Mouse (Mus musculus) midbrain, embryonic 11.5 days (tissue): ENCODE measurements around the gene 4930544D05Rik. TPM values are rescaled to one million over a fixed set of nuclear protein-coding genes. Genes with fewer than 3 reads are reported as not detected.

ENCODE experiments used
- ATAC-seq: fragments of 200-750 bp; cut with Nextera tagmentation; 2 replicates; pipeline ENCODE4 v1.8.0; 2017; ENCODE audit warnings: moderate TSS enrichment, moderate library complexity; ENCODE audit not compliant: low FRiP score
- DNase-seq: peaks from one replicate; pipeline ENCODE4 v3.0.0; 2015; ENCODE audit warnings: low spot score; ENCODE audit errors: missing footprints
- H3K27ac ChIP-seq: fragments of 300-500 bp; sonication (generic); 2 replicates; pipeline ENCODE4 v1.5.1; 2014; ENCODE audit warnings: low read depth, low read length
- H3K27me3 ChIP-seq: fragments of 300-500 bp; sonication (generic); 2 replicates; pipeline ENCODE4 v1.6.1; 2014; ENCODE audit warnings: mild to moderate bottlenecking, low read length, moderate library complexity, mixed read lengths; ENCODE audit not compliant: control insufficient read depth, insufficient read depth
- H3K36me3 ChIP-seq: fragments of 300-500 bp; sonication (generic); 2 replicates; pipeline ENCODE4 v1.6.1; 2014; ENCODE audit warnings: mild to moderate bottlenecking, low read length, moderate library complexity, mixed read lengths; ENCODE audit not compliant: control insufficient read depth, insufficient read depth
- H3K4me1 ChIP-seq: fragments of 300-500 bp; sonication (generic); 2 replicates; pipeline ENCODE4 v1.6.1; 2014; ENCODE audit warnings: low read length; ENCODE audit not compliant: control insufficient read depth, insufficient read depth
- H3K4me2 ChIP-seq: fragments of 300-500 bp; sonication (generic); 2 replicates; pipeline ENCODE4 v1.6.1; 2014; ENCODE audit warnings: mild to moderate bottlenecking, moderate library complexity
- H3K4me3 ChIP-seq: fragments of 300-500 bp; sonication (generic); 2 replicates; pipeline ENCODE4 v1.5.1; 2014; ENCODE audit warnings: low read depth, low read length
- H3K9ac ChIP-seq: fragments of 300-500 bp; sonication (generic); 2 replicates; pipeline ENCODE4 v1.6.1; 2014; ENCODE audit warnings: low read length
- H3K9me3 ChIP-seq: fragments of 300-500 bp; sonication (generic); 2 replicates; pipeline ENCODE4 v1.6.1; 2016; ENCODE audit warnings: low read length; ENCODE audit not compliant: control insufficient read depth
- WGBS: fragments of 180-500 bp; shearing (Covaris S2); extraction: QIAGEN DNeasy Blood & Tissue Kit; methylation state at CpG from one replicate; pipeline ENCODE4 v1.1.7; 2014; 5-methylcytosine and 5-hydroxymethylcytosine counted together
- polyA plus RNA-seq: library from polyadenylated mRNA; unstranded; fragments of >200 nt; fragmentation: Nextera tagmentation; extraction: Ambion mirVana; gene quantifications from 2 replicates; pipeline ENCODE4 v1.2.1, GENCODE M21; 2014

4930544D05Rik gene
- polyA plus RNA-seq, 1 experiment from 2014 or later, result not detected

- ATAC-seq (no peak), DNase-seq (peak; percentile 31)
- H3K36me3 ChIP-seq, result no peaks in the 10 kb centered on the region
- no peak overlapping the region for H3K27ac ChIP-seq
- WGBS, result 74% methylated on average over 5 of the region's 5 CpGs
- H3K4me2 ChIP-seq, result no peak overlapping the region
- H3K4me1 ChIP-seq, result 0 out of 2 replicates have a peak, but pooled peaks cover 3% of the 10 kb centered on the region
- no peak overlapping the region for H3K4me3 ChIP-seq
- H3K27me3 ChIP-seq, result no peaks in the 10 kb centered on the region
- H3K9me3 ChIP-seq, result no peaks in the 10 kb centered on the region
- H3K9ac ChIP-seq, result no peak overlapping the region
Observed at GRCm38 (mm10) chr11:70580358-70580720, 35.3 kb upstream of the 4930544D05Rik start.

- Histone ChIP-seq H3K9ac (no peak overlapping the region), H3K4me1 (0 out of 2 replicates have a peak, but pooled peaks cover 3% of the 10 kb centered on the region), H3K4me2 (no peak overlapping the region), H3K4me3 (no peak overlapping the region), H3K27me3 (no peaks in the 10 kb centered on the region), H3K27ac (no peak overlapping the region), H3K36me3 (no peaks in the 10 kb centered on the region), H3K9me3 (no peaks in the 10 kb centered on the region)
- no peak for DNase-seq
- 80% methylated on average over 3 of the region's 3 CpGs for WGBS
- ATAC-seq, result no peak
Observed at GRCm38 (mm10) chr11:70580921-70581320, 34.7 kb upstream of the 4930544D05Rik start.

GRCm38 (mm10) chr11:70582196-70582595 lies 33.5 kb upstream of the 4930544D05Rik start:
- H3K9ac ChIP-seq, result no peak overlapping the region
- no peak overlapping the region for H3K27ac ChIP-seq
- no peak overlapping the region for H3K4me2 ChIP-seq
- H3K27me3 ChIP-seq, result no peaks in the 10 kb centered on the region
- 0 out of 2 replicates have a peak, but pooled peaks cover 3% of the 10 kb centered on the region for H3K4me1 ChIP-seq
- no peaks in the 10 kb centered on the region for H3K9me3 ChIP-seq
- no peak overlapping the region for H3K4me3 ChIP-seq
- no peaks in the 10 kb centered on the region for H3K36me3 ChIP-seq
- DNase-seq (no peak), ATAC-seq (no peak)
- 77% methylated on average over 3 of the region's 3 CpGs for WGBS

GRCm38 (mm10) chr11:70583022-70583714 lies 32.5 kb upstream of the 4930544D05Rik start:
- H3K27me3 ChIP-seq, result no peaks in the 10 kb centered on the region
- H3K9me3 ChIP-seq, result no peaks in the 10 kb centered on the region
- DNase-seq (peak; percentile 33), ATAC-seq (no peak)
- no peaks in the 10 kb centered on the region for H3K4me1 ChIP-seq
- no peak overlapping the region for H3K9ac ChIP-seq
- H3K27ac ChIP-seq, result no peak overlapping the region
- H3K36me3 ChIP-seq, result no peaks in the 10 kb centered on the region
- 77% methylated on average over 6 of the region's 6 CpGs for WGBS
- H3K4me2 ChIP-seq, result no peak overlapping the region
- no peak overlapping the region for H3K4me3 ChIP-seq

- WGBS, result 90% methylated on average over 7 of the region's 7 CpGs
- no peaks in the 10 kb centered on the region for H3K36me3 ChIP-seq
- DNase-seq (no peak), ATAC-seq (no peak)
- no peak overlapping the region for H3K4me3 ChIP-seq
- no peaks in the 10 kb centered on the region for H3K27me3 ChIP-seq
- no peaks in the 10 kb centered on the region for H3K9me3 ChIP-seq
- no peaks in the 10 kb centered on the region for H3K4me1 ChIP-seq
- H3K27ac ChIP-seq, result no peak overlapping the region
- H3K9ac ChIP-seq, result no peak overlapping the region
- H3K4me2 ChIP-seq, result no peak overlapping the region
Observed at GRCm38 (mm10) chr11:70583775-70584174, 31.9 kb upstream of the 4930544D05Rik start.

GRCm38 (mm10) chr11:70585457-70585856 lies 30.2 kb upstream of the 4930544D05Rik start:
- Histone ChIP-seq H3K36me3 (no peaks in the 10 kb centered on the region), H3K9me3 (no peaks in the 10 kb centered on the region), H3K27ac (no peak overlapping the region), H3K4me3 (no peak overlapping the region), H3K4me1 (no peaks in the 10 kb centered on the region), H3K9ac (no peak overlapping the region), H3K4me2 (no peak overlapping the region), H3K27me3 (no peaks in the 10 kb centered on the region)
- peak; percentile 78 for DNase-seq
- WGBS, result 75% methylated on average over 7 of the region's 7 CpGs
- no peak for ATAC-seq

- no peak overlapping the region for H3K27ac ChIP-seq
- WGBS, result 96% methylated on average over 3 of the region's 3 CpGs
- H3K4me2 ChIP-seq, result no peak overlapping the region
- no peaks in the 10 kb centered on the region for H3K9me3 ChIP-seq
- no peak for ATAC-seq
- peak; percentile 19 for DNase-seq
- no peak overlapping the region for H3K4me3 ChIP-seq
- H3K4me1 ChIP-seq, result no peaks in the 10 kb centered on the region
- H3K27me3 ChIP-seq, result no peaks in the 10 kb centered on the region
- H3K36me3 ChIP-seq, result no peaks in the 10 kb centered on the region
- no peak overlapping the region for H3K9ac ChIP-seq
Observed at GRCm38 (mm10) chr11:70586261-70586660, 29.4 kb upstream of the 4930544D05Rik start.

GRCm38 (mm10) chr11:70586954-70587353 lies 28.7 kb upstream of the 4930544D05Rik start:
- peak; percentile 37 for DNase-seq
- Histone ChIP-seq H3K4me3 (no peak overlapping the region), H3K9me3 (no peaks in the 10 kb centered on the region), H3K4me1 (no peaks in the 10 kb centered on the region), H3K36me3 (no peaks in the 10 kb centered on the region), H3K4me2 (no peak overlapping the region), H3K9ac (no peak overlapping the region), H3K27me3 (no peaks in the 10 kb centered on the region), H3K27ac (no peak overlapping the region)
- no peak for ATAC-seq
- 79% methylated on average over 5 of the region's 5 CpGs for WGBS

GRCm38 (mm10) chr11:70591733-70592132 lies 23.9 kb upstream of the 4930544D05Rik start:
- no peak overlapping the region for H3K4me2 ChIP-seq
- H3K9ac ChIP-seq, result no peak overlapping the region
- H3K27ac ChIP-seq, result no peak overlapping the region
- H3K9me3 ChIP-seq, result no peaks in the 10 kb centered on the region
- no peak overlapping the region for H3K4me3 ChIP-seq
- H3K36me3 ChIP-seq, result no peaks in the 10 kb centered on the region
- 94% methylated on average over 1 of the region's 1 CpGs for whole genome bisulfite sequencing
- no peaks in the 10 kb centered on the region for H3K27me3 ChIP-seq
- peaks cover 4% of the 10 kb centered on the region; the same call in 1 of the 2 replicates for H3K4me1 ChIP-seq
- DNase-seq (peak; percentile 49), ATAC-seq (no peak)
